Mouse (Mus musculus) neural tube, embryonic 10.5 days (tissue): ENCODE measurements around the gene Slc2a1.

Source experiments
- DNase-seq: peaks from one replicate; pipeline ENCODE4 v3.0.0-alpha.2; 2017; ENCODE audit warnings: low spot score; ENCODE audit errors: extremely low spot score

The Slc2a1 gene

GRCm38 (mm10) chr4:119129096-119129495 lies 20.6 kb downstream of the Slc2a1 start:
- DNase-seq: no peak

DNA sequence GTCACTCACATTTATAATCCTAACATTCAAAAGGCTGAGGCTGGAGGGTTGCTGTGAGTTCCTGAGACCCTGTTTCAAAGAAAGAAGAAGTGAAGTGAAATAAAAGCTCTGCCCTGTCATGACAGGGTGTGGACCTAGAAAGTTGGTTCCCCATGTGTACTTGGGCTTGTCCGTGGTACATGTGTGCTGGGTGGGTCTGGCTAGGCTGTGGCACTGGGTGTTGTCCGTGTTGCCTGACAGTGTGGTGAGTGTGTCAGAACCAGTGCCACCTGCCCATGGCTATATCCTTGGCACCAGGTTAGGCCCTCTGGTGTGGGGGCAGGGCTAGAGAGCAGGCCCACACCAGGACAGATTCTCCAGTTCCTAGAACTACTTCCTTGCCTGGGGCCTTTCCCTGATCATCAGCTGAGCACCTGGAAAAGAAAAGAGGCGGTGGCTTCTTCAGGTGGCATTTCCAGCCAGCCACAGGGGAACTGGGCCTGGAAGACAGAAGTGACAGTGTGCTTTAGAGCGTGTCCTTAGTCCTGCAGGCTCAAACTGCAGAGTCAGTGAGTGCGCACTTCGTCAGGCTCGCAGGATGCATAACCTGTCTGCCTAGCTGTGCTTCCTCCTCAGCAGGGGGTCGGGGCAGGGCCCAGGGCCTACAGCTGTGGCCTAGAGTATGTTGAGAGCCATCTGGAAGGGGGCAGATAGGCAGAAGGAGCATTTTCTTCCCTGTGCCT lies 22.8 kb downstream of the Slc2a1 start:
- no peak for DNase-seq

GRCm38 (mm10) chr4:119133306-119133705 lies 24.8 kb downstream of the Slc2a1 start:
- no peak for DNase-seq

DNA sequence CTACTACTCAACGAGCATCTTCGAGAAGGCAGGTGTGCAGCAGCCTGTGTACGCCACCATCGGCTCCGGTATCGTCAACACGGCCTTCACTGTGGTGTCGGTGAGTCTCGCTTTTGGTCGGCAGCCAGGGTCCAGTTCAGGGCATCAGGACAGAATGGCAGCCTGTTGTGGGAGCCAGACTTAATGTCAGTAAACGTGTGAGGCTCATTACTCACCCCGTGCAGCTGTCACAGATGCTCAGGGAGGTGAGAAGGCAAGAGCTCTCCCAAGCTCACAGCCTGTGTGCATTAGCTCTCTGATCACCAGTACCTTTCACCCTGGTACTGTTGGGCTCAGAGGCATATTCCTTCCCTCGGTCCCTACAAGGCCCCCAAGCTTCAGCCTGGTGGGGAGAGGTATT lies 25.3 kb downstream of the Slc2a1 start:
- no peak for DNase-seq

- DNase-seq: no peak
Observed at GRCm38 (mm10) chr4:119137313-119137712, 28.8 kb downstream of the Slc2a1 start.

DNA sequence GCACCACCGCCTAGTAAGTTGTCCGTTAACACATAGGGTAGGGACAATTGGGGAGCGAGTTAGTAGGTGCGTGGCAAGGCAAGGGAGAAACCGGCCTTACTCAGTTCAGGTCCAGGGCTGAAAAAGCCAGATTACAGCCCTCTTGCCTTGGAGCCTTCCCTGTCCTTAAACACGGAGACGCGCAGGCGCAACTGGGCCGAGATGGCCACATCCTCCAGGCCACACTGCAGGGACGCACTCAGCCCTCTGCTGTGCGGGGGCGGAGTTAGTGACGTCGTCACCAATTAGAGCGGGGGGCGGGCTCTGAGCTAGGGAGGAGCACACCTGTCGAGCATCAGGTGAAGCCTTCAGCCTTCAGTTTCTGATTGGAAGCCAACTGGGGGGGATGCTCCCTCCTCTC lies 29.7 kb downstream of the Slc2a1 start:
- peak; percentile 66 for DNase-seq

- DNase-seq: no peak
Observed at GRCm38 (mm10) chr4:119138776-119139175, 30.3 kb downstream of the Slc2a1 start.

- no peak for DNase-seq
Observed at GRCm38 (mm10) chr4:119140126-119140525, 31.6 kb downstream of the Slc2a1 start.

DNA sequence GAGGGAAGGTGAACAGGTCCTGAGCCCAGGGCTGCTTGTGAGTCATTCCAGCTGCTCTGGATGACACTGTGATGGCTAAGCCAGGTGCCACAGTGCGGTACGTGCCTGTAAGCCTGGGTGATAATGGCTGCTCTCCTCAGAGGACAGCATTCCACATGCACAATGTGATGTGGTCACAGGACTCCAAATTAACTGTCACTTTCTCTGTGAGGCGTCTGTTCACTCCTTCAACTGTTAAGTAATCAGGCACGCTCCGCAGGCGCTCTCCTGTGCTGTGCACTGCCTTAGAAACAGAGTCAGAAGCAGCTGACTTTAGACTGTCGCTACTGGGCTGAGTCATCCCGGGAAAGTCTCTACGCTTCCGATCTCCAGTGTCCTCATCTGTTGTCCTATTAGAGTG lies 32.7 kb downstream of the Slc2a1 start:
- no peak for DNase-seq

GRCm38 (mm10) chr4:119142230-119142871 lies 33.8 kb downstream of the Slc2a1 start:
- peak; percentile 76 for DNase-seq

- no peak for DNase-seq
Observed at GRCm38 (mm10) chr4:119146816-119147215, 38.3 kb downstream of the Slc2a1 start.

DNA sequence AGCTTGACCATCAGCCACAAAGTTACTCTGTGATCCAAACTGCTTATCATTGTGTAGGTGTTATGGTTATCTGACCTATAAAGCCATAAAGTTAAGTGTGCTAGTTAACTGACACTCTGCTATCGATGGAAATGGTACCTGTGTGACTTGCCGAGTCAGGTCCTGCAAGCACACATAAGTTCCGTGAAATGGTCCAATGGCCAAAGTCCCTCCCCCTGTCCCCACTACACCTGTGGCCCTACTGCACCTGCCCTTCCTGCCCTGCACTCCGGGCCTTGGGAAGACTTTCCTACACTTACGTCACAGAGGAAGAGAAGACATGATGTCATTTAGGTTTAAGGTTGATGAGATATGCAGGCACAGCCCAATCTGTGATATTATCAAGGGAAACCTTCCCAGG lies 38.8 kb downstream of the Slc2a1 start:
- no peak for DNase-seq

DNA sequence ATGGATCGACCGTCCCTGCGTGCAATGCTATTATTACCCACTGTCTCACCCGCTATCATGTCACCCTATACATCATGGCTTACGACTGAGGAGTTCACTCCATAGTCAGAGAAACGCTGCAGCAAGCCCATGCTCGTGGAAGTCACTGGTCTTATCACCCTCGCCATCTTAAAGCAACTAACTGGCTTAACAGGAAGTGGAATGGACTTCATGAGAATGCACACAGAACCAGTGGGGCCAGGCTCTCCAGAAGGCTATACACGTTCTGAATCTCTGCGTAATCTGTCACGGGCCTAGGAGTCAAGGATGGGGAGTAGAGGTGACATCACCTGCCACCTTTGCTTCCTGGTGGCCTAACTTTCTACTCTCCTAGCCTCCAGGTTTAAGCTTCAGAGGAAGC lies 40.2 kb downstream of the Slc2a1 start:
- no peak for DNase-seq

DNA sequence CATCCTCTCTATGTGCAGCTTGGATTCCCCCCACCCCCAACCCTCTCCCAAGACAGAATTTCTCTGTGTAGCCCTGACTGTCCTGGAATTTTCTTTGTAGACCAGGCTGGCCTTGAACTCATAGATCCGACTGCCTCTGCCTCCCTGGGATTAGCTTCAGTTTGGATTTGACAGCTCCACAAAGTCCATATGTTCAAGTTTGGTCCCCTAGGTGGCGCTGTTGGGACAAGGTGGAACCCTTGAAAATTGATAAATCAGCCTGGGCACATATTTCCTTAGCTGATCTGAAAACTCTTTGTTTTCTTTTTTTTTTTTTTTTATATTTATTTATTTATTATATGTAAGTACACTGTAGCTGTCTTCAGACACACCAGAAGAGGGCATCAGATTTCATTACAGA lies 48.7 kb downstream of the Slc2a1 start:
- DNase-seq: peak; percentile 48

DNA sequence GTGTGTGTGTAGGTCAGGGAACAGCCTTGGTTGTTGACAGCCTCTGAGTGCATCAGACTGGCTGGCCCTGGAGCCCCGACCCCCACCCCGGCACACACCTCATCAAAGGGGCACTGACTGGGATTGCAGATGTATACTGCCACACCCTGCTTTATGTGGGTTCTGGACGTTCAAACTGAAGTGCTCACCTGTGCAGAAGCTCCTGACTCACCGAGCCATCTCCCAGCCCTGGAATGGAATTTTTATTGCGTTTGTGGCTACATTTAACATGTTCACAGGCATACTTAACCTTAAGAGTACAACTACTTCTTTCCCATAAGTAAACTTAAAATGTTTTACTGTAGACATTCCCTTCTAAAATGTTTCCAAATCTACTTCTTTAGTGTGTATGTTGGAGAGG lies 49.4 kb downstream of the Slc2a1 start:
- DNase-seq: no peak

DNA sequence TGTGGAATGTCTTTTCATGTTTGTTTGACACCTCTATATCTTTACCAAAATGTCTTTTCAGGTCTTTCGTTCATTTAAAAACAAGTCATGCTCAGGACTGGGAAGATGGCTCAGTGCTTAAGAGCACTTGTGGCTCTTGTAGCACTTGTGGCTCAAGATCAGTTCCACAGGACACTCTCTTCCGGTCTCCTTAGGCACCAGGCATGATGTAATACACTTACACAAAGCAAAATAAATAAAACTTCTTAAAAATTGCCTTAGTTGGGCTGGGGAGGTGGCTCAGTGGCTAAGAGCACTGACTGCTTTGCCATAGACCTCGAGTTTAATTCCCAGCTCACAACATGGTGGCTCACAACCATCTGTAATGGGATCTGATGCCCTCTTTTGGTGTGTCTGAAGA lies 52.8 kb downstream of the Slc2a1 start:
- no peak for DNase-seq

DNA sequence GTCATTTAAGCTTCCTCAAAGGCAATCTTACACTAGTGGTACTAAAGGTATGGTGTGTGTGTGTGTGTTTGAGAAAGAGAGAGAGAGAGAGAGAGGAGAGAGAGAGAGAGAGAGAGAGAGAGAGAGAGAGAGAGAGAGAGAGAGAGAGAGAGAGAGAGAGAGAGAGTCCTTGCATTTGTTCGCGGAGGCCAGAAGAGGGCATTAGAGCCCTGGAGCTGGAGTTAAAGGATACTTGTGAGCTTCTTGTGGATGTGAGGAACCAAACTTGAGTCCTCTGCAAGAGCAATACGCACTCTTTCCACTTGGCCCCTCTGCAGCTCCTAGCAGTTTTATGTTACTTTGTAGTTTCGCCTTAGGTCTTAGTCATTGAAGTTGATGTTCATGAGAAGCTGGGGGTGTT lies 54.5 kb downstream of the Slc2a1 start:
- no peak for DNase-seq

DNA sequence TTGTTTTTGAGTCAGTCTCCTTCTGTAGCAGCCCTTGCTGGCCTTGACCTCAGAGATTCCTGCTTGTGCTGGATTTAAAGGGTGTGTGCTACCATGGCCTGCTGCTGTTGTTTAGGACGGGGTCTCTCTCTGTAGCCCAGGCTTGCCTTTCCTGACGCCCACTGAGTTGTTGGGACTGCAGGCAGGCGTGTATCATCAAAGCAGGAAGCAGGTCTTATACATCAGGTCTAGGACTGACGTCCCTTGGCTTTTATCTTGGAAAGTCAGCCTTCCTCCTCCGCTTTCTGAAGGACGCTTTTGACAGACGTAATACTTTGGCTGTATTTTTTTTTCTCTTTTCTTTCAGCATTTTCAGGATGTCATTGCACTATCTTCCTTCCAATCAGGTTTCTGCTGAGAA lies 57.4 kb downstream of the Slc2a1 start:
- no peak for DNase-seq

DNA sequence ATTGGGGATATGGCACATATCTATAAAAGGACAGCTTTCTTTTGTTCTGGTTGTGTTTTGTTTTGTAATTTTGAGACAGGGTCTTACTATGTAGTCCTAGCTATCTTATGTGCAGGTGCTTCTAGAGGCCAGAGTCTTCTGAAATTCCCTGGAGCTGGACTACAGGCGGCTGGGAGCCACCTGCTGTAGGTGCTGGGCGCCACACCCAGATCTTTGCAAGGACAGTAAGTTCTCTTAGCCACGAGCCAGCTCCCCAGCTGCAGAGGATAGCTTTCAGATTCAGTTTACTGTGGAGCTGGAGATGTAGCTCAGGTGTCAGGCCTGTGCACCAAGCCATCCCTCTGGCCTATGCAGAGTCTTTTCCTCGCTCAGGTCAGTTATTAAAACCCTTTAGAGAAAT lies 58.6 kb downstream of the Slc2a1 start:
- no peak for DNase-seq

DNA sequence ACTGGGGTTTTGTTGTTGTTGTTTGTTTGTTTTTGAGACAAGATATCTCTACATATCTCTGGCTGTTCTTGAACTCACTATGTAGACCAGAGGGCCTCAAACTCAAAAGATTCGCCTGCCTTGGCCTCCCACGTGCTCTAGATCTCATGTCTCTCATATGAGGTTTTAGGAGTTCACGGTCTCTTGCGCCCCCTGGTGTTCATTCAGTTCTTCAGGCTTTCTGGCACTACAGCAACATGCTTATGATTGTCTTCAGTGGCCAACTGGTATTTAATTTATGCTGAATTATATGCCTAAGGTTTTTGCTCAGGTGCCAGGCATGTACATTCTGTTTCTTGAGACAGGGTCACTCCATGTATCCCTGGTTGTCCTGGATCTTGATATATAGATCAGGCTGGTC lies 59.2 kb downstream of the Slc2a1 start:
- peak; percentile 82 for DNase-seq

DNA sequence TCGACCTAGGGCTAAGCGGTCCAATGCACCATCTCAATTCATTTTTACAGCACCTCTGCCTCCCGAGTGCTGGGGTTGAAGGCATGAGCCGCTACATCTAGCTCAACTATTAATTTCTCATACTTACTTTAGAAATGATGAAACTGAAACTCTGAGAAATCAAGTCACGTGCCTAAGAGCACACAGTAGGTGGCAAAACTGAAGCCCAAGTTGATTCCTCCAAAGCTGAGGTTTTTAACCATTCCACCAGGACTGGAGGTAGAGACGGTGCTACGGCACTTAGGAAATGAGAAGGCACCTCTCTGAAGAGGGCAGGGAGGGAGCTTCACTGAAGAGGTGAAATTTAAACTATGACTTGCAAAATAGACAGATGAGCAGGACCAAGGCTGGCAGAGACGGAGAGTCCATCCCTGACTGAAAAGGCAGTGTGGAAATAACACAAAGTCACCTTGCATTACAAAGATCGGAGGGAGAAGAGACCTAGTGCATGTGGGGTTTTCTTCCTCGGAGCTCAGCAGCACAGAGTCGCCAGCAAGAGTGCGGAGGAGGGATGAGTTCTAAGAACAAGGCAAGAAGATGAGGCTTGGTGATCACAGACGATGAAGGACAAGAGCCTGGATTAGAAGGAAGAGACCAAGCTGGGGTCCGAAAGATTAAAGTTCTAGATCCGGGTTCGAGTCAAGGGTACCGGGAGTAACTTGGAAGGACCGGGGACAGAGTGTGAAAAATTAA lies 64.6 kb downstream of the Slc2a1 start:
- no peak for DNase-seq

DNA sequence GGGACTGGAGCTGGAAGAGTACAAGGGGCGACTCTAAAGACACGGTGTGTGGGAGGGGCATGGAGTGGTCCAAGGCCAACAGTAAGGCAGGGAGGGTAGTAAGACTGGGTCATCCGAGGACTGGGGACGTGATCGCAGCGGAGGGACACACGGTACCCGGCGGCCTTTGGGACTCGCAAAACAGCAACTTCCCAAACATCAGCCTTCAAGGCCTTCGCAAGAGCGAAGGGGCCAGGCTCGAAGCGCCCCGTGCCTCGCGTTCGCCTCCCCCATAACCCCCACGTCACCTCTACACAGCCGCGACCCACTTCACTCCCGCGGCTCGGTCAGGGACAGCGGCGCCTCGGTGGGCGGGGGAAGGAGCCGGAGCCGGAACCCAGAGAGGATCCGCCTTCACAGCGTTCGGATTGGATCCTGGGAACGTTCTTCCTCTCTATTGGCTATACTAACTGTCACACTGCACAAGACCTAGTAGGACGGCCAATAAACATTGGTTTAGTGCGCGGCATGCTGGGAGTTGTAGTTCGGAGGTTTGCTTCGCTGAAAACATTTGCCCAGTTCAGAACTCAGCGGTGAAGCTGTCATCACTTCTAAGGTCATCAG lies 65.4 kb downstream of the Slc2a1 start, which contains the start of gene Zfp691:
Gene Zfp691 (minus strand): TSS at position 345 of the 603 bp plus-strand sequence.
- peak; percentile 89 for DNase-seq
